Mouse (Mus musculus) bone marrow, adult 2 months (tissue): ENCODE measurements around the gene Cacna1c.

Source experiments
- CTCF ChIP-seq: fragments of 200-500 bp; IDR thresholded peaks from 2 replicates; pipeline ENCODE4 v1.5.1; 2011; ENCODE audit warnings: low read length, control low read depth; ENCODE audit not compliant: control insufficient read depth, insufficient read depth
- POLR2A ChIP-seq: fragments of 200-500 bp; IDR thresholded peaks from 2 replicates; pipeline ENCODE4 v1.6.1; 2011; ENCODE audit warnings: low read depth, mild to moderate bottlenecking, control low read depth, low read length, borderline replicate concordance; ENCODE audit not compliant: control insufficient read depth

- TF ChIP-seq CTCF (peak; percentile 41; the same call in 1 of the 2 replicates), POLR2A (no peak)
Measured at GRCm38 (mm10) chr6:119108466-119109394, 87.5 kb downstream of the Cacna1c start.
